Mouse (Mus musculus): ENCODE data around the gene Cstf3. TPM values are rescaled to one million over a fixed set of nuclear protein-coding genes. Genes with fewer than 3 reads are reported as not detected.
A peak's percentile ranks its signal among the peaks of the same experiment; 100 is the strongest.
"Not testable (repeated sequence)": the region's sequence is repeated elsewhere in the genome, so short reads cannot be mapped to it uniquely, and the experiment has no call there.

Gene Cstf3
- total RNA-seq (2021), result 10 to 100 TPM; 11.5 to 12.9 TPM
- long read RNA-seq, experiment 1, transcript Cstf3-202 (3 exons, 2,589 nt), result major isoform, 7 of 13 reads
- long read RNA-seq, experiment 1, partial matches to known transcripts, result 0 of 13 reads
- long read RNA-seq, experiment 1, other reads (novel, unspliced or antisense), result 2 of 13 reads
- long read RNA-seq, experiment 2, partial matches to known transcripts, result 0 of 2 reads
- long read RNA-seq, experiment 2, other reads (novel, unspliced or antisense), result 1 of 2 reads

GRCm38 (mm10) chr2:104590068-104590828, at the start of gene Cstf3:
TSS of gene Cstf3 (plus strand) at chr2:104590523.
- DNase-seq, result peak; percentile 99 to 100

- DNase-seq, result not testable (repeated sequence)
These were observed 33.6 kb upstream of the Cstf3 start for GRCm38 (mm10) chr2:104556711-104557110.

GRCm38 (mm10) chr2:104557722-104558121, 32.6 kb upstream of the Cstf3 start:
- no peak for DNase-seq

- no peak for DNase-seq
These were observed 32.0 kb upstream of the Cstf3 start for GRCm38 (mm10) chr2:104558326-104558725.

- DNase-seq, result no peak
These were observed 31.4 kb upstream of the Cstf3 start for GRCm38 (mm10) chr2:104558938-104559337.

GRCm38 (mm10) chr2:104559591-104560380, 30.5 kb upstream of the Cstf3 start:
- DNase-seq, result peak in 1 of 2 experiments; percentile 17

- DNase-seq, result no peak
These were observed 28.9 kb upstream of the Cstf3 start for GRCm38 (mm10) chr2:104561386-104561785.

- DNase-seq, result no peak
These were observed 28.3 kb upstream of the Cstf3 start for GRCm38 (mm10) chr2:104561986-104562532.

GRCm38 (mm10) chr2:104572066-104572465, 18.3 kb upstream of the Cstf3 start:
- DNase-seq, result no peak

GRCm38 (mm10) chr2:104576216-104576615, 14.1 kb upstream of the Cstf3 start:
- no peak for DNase-seq

GRCm38 (mm10) chr2:104578021-104578420, 12.3 kb upstream of the Cstf3 start:
- no peak for DNase-seq

GRCm38 (mm10) chr2:104578836-104579604, 11.3 kb upstream of the Cstf3 start:
- DNase-seq, result no peak

GRCm38 (mm10) chr2:104579784-104580446, 10.4 kb upstream of the Cstf3 start:
- no peak for DNase-seq

- DNase-seq, result peak; percentile 39 to 48
These were observed 8.9 kb upstream of the Cstf3 start for GRCm38 (mm10) chr2:104581281-104581879.

GRCm38 (mm10) chr2:104583032-104583431, 7.3 kb upstream of the Cstf3 start:
- DNase-seq, result no peak

GRCm38 (mm10) chr2:104584226-104584625, 6.1 kb upstream of the Cstf3 start:
- no peak for DNase-seq

GRCm38 (mm10) chr2:104585645-104586044, 4.7 kb upstream of the Cstf3 start:
- DNase-seq, result no peak

- no peak for DNase-seq
These were observed 1.8 kb upstream of the Cstf3 start for GRCm38 (mm10) chr2:104588552-104588951.

- no peak for DNase-seq
These were observed 450 bp downstream of the Cstf3 start for GRCm38 (mm10) chr2:104590829-104591117.

GRCm38 (mm10) chr2:104591141-104591540, 818 bp downstream of the Cstf3 start:
- no peak for DNase-seq

GRCm38 (mm10) chr2:104595063-104595462, 4.7 kb downstream of the Cstf3 start:
- no peak for DNase-seq

Data from heart, adult 18-20 months (tissue).